Mouse (Mus musculus): ENCODE results near the gene Zc3h15.
A peak's percentile ranks its signal among the peaks of the same experiment; 100 is the strongest.
"Not testable (repeated sequence)": the region's sequence is repeated elsewhere in the genome, so short reads cannot be mapped to it uniquely, and the experiment has no call there.

Gene Zc3h15

DNA sequence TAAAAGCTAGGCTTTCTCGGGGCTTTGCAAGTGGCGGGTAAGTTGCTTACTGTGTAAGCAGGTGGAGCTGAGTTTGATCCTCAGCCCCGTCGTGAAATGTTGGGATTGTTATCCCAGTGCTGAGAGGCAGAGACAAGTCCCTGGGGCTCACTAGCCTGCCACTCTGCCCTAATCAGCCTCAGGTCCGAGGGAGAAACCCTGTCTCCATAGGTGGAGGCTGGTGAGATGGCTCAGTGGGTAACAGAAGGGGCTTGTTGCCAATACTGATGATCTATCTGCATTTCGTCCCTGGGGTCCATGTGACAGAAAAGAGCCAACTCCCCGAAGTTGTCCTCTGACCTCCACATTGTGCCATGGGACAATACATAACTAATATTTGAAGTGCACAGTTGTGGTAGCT, 30.2 kb downstream of the Zc3h15 start:
- no peak for DNase-seq (ENCODE audit: low spot score)

DNA sequence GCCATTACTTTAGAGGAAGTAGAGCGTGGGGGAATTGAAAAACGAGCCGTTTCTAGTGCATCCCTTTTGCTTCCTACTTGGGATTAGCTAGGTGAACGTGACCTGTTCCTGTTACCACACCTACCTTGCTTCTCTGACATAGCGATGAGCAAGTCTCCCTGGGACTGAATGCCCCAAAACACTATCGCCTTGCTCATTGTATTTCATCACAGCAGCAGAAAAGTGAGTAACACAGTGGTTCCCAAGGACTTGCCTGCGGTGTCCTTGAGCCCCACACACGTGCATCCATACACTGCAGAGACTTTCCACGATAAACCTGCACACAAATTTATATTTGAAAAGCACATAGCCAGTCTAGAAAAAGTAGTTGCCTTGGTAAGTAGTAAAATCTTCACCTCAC, 30.7 kb downstream of the Zc3h15 start:
- no peak for DNase-seq (ENCODE audit: low spot score)

DNA sequence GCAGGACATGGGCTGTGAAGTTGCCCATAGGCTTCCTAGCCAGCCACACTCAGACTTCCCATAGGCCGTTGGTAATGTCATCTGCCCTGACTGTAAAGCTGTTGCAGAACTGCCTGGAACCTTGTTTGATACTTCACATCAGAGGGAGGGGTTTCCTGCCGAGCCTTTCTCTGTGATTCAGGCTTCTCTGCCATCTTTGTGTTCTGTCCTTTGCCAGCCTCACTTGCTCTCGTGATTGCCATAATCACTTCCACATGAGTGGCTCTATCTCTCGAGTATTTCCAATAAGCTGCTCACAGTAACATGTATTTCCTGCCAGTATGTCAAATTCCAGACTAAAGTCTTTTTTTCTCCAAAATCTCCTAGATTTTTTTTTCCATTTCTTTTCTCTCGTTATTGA, 31.4 kb downstream of the Zc3h15 start:
- no peak for DNase-seq (ENCODE audit: low spot score)

DNA sequence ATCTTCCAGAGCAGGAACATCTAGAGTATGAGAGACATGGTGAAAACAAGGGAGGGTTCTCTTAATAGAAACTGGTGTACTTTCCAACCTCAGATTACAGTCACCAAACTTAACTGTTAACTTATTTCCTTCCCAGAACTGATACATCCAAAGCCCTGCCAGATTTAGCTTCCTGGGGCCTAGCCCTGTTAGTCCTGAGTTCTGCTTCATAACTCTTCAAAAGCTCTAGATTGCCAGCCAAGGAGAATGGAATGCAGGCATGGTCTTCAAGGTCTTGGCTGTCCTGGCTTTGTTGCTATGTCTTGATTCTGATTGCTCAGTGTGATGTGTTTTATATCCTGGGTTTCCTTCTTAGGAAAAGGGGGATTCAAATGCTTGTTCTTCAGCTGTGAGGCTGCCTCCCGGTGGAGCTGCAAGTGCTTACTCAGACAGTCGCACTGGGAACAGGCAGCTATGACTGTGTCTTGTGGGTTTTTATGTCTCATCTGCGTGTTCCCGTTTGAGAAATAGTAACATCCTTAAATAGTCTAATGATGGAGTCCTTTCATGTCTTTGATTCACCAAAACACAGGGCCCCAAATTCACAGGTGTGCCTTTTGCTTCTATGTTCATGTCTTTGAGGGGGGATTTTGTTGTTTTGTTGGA, 32.1 kb downstream of the Zc3h15 start:
- DNase-seq (ENCODE audit: low spot score), result no peak

DNA sequence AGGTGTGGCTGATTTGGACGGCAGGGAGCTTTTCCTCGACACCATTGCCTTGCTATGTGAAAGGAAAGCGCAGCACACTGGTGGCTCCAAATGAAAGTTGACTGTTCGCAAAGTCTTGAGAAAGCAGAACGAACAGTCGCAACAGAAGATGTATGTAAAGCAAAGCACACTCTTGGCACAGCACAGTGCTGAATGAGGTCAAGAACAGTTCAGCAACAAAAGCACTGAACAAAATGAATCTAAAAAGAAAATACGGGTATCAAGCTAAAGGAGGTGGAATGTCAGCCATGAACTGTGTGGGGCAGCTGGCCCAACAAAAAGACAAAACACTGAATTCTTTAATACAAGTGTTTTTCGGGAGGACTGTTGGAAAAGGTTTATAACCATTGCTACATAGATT, 37.1 kb downstream of the Zc3h15 start:
- no peak for DNase-seq (ENCODE audit: low spot score)

DNA sequence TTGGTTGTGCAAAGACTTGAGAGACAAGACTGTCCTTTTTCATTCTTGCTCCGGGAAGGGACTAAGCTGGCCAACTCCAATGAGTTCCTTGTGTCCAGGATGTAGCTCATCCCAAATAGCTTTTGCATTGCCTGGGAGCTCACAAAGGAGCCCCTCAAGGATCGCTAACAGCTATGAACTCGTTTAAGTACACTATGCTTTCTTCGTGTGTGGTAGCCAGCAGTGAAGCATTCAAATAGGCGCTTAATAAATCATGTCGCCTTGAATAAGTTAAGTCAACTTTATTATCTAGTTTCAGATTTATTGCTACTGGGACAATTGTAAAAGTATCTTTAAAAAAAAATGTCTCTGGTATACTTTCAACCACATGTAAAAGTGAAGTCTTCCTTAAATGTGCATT, 37.5 kb downstream of the Zc3h15 start:
- peak; percentile 54 for DNase-seq (ENCODE audit: low spot score)

DNA sequence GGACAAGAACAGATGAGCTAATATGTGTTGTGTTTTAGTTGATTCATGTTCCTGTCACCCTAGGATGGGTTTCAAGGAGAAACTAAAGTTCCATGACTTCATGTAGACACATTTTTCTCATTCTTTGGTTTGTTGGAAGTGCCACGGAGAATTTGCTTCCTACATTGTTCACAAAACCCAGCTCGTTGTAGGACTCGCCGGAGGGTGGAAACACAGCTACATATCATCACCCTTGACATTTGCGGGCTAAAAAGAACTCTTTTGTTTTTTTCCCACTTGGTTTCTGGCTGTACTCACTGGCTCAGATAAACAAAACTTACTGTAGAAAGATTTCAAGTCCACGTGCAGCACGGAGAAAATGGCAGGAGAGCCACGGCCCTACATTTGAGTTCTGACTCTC, 38.0 kb downstream of the Zc3h15 start:
- no peak for DNase-seq (ENCODE audit: low spot score)

DNA sequence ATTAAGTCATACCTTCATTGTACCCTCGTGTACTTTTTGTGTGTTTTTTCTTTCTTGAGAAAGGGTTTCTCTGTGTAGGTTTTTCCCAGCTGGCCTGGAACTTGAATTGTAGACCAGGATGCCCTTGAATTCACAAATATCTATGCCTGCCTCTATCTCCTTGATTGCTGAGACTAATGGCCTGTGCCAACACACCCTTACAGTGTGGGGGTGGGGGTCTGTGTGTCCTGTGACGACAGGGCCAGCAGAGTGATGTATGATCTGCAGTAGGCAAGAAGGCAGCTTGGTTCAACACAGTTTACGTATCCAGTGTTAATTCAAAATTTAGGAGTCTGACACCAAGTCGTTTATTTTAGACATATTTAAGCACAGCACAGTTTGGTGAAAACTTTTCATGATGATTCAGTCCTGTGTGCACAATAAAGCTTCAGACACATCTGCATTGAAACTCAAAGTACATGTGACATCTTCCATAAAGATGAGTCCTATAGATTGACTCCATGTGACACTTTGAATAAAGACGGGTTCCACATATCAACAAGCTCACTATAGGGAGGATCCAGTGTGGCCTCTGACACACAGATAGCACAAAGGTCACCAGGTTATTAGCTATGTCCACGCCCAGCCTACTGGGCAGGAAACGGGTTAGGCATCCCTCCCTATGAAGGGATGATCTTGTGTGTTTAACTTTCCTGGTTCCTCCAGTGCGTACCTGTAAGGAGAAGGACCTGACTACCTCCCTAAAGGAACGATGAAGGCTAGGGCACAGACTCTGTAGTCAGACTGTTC, 39.7 kb downstream of the Zc3h15 start:
- no peak for DNase-seq (ENCODE audit: low spot score)

DNA sequence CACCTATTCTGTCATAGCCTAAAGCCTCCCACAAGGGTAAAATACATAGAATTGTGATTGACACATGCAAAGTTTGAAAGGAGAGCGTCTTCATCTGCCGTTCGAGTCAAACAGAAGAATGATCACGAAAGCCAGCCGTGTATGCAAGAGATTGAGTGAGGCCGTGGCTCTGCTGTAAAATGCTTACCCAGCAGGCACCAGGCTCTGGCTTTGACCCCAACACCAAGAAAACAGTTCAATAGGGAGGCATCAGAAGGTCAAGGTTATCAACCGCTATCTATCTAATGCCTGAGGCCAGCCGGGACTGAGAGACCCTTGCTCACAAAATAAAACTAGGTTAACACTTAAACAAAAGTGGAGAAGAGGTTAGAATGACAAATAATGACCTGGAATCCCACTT, 40.5 kb downstream of the Zc3h15 start:
- DNase-seq (ENCODE audit: low spot score), result no peak

DNA sequence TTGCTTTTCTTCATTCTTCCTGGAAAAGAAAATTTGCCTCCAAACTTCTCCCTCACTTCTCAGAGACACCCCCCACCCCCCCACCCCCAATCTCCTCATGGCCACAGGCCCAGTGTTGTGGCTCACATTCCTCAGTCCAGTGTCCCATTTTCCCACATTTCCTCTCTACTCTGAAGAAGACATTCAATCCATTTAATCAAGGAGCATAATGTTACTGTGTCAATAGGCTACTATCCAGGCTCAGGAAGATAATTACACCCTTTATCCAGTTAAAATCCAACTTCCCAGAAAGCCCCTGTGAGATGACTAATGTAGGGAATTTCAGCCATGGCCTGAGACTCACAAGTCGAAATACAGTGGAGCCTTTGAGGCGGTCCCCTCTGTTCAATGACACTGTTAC, 46.1 kb downstream of the Zc3h15 start:
- DNase-seq (ENCODE audit: low spot score), result no peak

DNA sequence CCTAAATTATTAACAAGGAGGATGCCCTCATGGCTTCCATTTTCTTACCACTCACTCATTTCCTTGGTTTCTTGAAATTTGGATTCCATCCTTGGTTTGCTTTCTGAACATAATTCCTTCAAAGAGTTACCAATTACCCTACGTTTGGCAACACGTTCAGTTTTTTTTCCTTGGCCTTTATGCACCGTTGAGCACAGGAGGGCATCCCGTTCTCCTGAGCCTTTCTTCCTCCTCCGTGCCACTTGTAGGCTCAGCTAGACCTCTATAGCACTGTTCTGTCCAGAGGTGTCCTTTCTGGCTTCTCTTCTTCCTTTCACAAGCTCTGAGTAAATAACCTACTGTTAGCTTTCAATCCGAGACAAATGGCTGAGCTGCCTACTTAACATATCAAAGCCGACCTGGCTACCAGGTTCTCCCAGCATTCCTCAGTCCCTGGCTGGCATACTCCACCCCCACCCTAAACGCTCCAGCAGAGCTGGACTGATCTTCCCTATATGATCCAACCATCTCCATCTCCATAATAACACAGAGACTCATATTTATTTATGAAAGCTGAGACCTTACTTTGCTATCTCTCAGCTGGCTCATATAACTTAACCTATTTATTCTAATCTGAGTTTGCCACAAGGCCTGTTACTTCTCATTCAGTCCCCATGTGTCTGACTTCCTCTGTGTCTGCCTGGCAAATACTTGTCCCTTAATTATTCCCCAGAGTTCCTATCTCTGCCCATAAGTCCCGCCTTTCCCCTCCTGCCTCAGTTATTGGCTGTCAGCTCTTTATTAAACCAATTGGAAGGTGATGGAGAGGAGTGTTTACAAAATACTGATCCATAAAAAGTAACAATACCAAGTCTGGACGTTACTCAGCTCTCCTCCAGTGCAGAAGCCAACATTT, 48.7 kb downstream of the Zc3h15 start:
- no peak for DNase-seq (ENCODE audit: low spot score)

DNA sequence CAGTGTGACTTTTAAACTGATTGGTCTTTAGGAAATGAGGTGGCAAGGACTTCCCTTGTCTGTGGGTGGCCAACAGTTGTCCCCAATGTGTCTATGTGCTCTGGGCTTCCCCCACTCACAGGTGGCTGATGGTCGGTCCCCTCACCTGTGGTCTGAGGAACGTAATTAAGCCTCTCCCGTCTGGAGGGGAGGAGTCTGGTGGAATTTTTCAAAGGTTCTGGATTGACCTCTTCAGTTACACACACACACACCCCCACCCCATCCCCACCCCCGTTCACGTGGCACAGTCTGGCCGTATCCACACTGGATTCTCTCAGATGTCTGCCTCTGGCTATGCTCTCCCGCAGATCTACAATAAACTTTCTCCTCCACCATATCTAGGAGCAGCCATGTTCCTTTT, 49.8 kb downstream of the Zc3h15 start:
- no peak for DNase-seq (ENCODE audit: low spot score)

DNA sequence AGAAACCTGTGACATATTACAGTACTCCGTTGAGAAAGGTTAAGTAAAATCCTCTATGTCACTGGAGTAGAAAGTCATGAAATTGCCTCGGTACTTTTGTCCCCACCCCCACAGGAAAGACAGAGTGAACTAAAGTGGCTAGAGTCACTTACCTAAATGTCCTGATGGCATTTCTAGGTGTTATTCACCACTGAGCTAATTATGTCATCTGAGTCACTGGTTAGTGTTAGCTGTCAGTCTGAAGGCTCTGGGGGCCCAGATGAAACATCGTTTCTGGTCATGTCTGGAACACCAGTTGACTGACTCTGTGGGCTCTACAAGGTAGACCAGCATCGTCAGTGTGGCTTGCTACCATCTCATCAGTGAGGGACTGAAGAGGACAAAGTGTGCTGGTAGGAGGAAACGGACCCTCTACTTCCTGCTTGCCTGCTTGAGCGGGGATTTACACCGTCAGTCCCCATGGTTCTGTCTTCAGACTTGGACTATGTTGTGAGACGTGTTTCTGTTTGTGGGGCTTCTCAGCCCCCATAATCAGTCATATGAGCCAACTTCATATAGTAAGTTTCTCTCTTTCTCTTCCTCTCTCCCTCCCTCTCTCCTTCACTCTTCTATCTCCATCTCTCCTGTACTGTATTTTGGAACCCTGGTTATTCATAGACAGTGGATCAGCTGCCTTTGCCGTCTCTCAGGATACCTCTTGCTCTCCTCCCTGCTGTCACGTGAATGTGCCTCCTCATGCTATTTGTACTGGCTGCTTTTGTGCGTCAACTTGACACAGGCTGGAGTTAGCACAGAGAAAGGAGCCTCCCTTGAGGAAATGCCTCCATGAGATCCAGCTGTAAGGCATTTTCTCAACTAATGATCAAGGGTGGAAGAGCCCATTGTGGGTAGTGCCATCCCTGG, 51.4 kb downstream of the Zc3h15 start:
- DNase-seq (ENCODE audit: low spot score), result no peak

DNA sequence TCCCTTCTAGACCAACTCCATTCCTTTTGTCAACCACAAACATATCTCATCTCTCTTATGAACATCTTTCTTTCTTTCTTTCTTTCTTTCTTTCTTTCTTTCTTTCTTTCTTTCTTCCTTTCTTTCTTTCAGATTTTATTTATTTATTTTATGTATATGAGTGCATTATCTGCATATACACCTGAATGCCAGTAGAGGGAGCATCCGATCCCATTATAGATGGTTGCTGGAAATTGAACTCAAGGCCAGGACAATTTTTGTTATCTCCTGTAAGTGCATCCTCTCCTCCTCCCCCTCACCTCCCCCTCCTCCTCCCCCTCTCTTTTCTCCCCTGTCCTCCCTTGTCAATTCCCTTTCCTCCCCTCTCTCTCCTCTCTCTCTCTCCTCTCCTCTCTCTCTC, 54.2 kb downstream of the Zc3h15 start:
- no peak for DNase-seq (ENCODE audit: low spot score)

DNA sequence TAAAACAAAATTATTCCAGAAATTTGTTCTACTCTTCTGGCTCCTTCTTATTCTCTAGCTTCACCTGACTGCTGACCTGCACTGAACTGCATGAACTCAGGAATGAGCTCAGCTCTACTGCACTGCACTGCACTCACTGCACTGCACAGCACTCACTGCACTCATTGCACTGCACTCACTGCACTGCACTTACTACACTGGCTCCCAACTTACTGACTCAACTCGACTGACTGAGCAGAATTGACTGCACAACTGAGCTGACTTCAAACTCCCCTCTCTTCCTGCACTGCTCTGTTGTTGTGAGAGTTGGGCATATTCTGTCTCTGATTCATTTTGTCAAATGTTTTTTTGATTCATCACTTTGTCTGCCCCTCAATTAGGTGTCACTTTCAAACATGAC, 55.1 kb downstream of the Zc3h15 start:
- DNase-seq (ENCODE audit: low spot score), result no peak

DNA sequence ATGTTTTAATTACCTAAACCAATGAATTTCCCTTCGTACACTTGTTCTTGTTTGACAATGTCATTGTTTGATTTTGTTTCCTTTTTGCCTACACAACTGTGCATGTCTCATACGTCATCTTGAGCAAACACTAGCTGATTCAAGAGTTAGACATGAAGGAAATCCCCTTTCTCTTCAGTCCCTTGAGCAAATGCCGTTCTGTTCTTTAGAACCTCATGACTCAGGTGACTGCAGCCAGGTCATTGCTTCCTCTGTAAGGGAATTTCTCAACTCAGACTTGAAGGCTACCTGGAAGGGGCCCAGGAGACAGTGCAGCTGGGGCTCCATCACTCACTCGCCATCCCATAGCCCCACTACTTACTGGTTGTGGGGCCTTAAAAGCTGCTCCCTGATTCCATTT, 56.4 kb downstream of the Zc3h15 start:
- DNase-seq (ENCODE audit: low spot score), result no peak

DNA sequence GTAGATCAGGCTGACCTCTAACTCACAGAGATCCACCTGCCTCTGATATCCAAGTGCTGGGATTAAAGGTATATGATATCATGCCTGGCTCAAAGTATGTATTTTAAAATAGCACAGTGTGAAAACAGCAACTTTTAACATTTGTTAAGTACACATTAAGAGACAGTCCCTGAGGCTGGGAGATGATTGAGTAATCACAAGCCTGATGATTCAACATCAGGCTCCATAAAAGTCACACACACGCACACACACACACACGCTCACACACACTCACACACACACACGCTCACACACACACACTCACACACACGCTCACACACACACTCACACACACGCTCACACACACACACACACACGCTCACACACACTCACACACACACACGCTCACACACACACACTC, 58.2 kb downstream of the Zc3h15 start:
- DNase-seq (ENCODE audit: low spot score), result no peak

DNA sequence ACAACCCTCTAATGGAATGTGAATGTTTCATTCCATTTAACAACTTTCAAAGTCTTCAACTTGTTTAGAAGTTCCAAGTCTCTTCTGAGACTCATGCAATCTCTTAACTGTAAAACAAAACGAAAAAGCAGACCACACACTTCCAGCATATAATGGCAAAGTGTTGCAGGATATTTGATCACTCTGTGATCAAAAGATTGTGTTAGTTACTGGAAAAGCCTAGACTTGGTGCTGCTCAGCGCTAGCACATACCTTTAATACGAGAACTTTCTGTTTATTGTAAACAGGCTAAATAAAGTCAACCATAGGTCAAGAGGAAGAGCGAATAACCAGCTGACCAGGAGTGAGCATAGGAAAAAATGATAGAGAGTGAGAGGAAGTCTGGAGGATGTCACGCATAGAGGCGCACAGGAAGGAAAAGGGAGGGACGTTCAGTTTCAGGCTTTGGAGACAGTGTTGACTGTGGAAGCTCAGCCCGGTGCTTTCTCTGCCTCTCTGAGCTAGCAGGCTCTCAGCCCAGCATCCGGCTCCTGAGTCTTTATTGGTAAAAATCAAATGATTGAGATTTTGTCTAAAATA, 61.4 kb downstream of the Zc3h15 start:
- DNase-seq (ENCODE audit: low spot score), result no peak

DNA sequence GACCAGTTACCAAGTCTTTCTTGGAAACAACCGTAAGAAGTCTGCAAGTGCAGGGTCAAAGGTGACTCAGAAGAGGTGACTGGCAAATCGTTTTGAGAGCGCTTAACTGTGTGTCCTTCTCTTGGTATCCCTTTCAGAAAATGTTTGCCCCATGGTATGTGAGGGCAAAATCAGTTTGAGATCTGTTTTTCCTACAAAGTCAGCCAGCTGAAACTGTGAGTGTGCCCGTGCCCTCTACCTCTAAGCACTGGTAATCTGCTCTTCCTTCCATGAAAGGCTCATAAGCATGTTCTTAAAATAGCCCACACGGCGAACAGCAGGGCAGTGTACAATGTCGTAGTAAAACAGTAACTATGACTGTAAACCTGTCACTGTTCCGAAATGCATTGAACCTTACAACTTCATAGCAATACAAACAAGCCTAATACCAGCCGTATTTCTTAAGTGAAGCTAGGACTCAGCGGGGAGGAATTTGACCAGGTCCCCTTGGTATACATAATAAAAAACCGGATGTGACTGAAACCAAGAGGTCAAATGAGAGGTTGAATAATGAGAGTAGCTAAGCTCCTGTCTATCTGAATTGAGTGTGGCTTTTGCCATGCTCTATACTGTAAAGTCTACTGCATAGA, 65.8 kb downstream of the Zc3h15 start:
- DNase-seq (ENCODE audit: low spot score), result no peak

DNA sequence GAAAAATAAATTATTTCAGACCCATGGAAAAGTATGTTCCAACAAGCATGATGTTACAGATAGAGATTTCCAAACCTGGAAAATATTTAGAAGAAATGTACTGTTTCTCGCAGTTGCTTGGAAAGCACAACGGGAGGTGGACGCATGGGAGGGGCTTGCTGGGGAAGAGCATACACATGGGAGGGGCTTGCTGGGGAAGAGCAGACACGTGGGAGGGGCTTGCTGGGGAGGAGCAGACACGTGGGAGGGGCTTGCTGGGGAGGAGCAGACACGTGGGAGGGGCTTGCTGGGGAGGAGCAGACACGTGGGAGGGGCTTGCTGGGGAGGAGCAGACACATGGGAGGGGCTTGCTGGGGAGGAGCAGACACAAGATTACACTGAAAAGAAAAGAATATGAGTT, 69.0 kb downstream of the Zc3h15 start:
- DNase-seq (ENCODE audit: low spot score), result not testable (repeated sequence)

DNA sequence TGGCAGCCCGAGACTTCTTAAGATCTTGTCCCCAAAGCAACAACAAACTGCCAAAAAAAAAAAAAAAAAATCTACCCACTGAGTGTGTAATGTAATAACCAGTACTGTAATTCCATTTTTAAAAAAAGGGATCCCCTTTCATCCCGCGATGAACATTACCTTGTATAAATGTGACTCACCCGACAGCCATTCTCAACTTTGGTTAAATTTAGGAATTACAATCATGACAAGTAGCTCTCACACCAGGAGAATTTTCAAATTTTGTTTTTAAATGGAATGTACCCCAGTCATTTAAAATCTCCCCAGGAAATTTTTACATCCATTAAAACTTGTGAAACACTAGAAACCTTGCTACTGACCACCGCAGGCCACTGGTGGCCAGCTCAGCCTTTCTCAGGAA, 69.7 kb downstream of the Zc3h15 start:
- no peak for DNase-seq (ENCODE audit: low spot score)
